Mouse (Mus musculus) regulatory T cell (primary cell): ENCODE measurements around the gene Tex50.
"Not testable (repeated sequence)": the region's sequence is repeated elsewhere in the genome, so short reads cannot be mapped to it uniquely, and the experiment has no call there.

Experiments
- in situ Hi-C: fragments of 300-600 bp; cut with MboI, MseI; formaldehyde crosslinking; loops from one replicate; pipeline ENCODE4 v1.15.1; 2025; ENCODE audit warnings: high pct_unique_total_duplicates

The Tex50 gene

GRCm38 (mm10) chr1:161159214-161159613 is at the start of gene Tex50:
Tex50 (minus strand) TSS chr1:161159314.
- in situ Hi-C loops: no loop called here

- in situ Hi-C loops: loop anchor here (5.0 kb wide), 1 partner anchor 367 kb away; no protein-coding TSS in a partner anchor
Measured at GRCm38 (mm10) chr1:161199856-161200255, 40.7 kb upstream of the Tex50 start.

GRCm38 (mm10) chr1:161196364-161196763 is 37.2 kb upstream of the Tex50 start:
- in situ Hi-C loops: not testable (repeated sequence)

GRCm38 (mm10) chr1:161195541-161196351 is 36.6 kb upstream of the Tex50 start:
- in situ Hi-C loops: no loop called here

- in situ Hi-C loops: no loop called here
Measured at GRCm38 (mm10) chr1:161190253-161190910, 31.3 kb upstream of the Tex50 start.

GRCm38 (mm10) chr1:161185431-161185830 is 26.3 kb upstream of the Tex50 start:
- in situ Hi-C loops: no loop called here

- in situ Hi-C loops: no loop called here
Measured at GRCm38 (mm10) chr1:161183677-161184076, 24.6 kb upstream of the Tex50 start.

GRCm38 (mm10) chr1:161182386-161182785 is 23.3 kb upstream of the Tex50 start:
- in situ Hi-C loops: no loop called here

GRCm38 (mm10) chr1:161180674-161181073 is 21.6 kb upstream of the Tex50 start:
- in situ Hi-C loops: no loop called here

GRCm38 (mm10) chr1:161170651-161171050 is 11.5 kb upstream of the Tex50 start:
- in situ Hi-C loops: loop anchor here (5.0 kb wide), 1 partner anchor 118 kb away; no protein-coding TSS in a partner anchor

- in situ Hi-C loops: no loop called here
Measured at GRCm38 (mm10) chr1:161160266-161160665, 1.2 kb upstream of the Tex50 start.

- in situ Hi-C loops: no loop called here
Measured at GRCm38 (mm10) chr1:161156546-161156945, 2.6 kb downstream of the Tex50 start.

- in situ Hi-C loops: no loop called here
Measured at GRCm38 (mm10) chr1:161151098-161151497, 8.0 kb downstream of the Tex50 start.

- in situ Hi-C loops: no loop called here
Measured at GRCm38 (mm10) chr1:161147888-161148287, 11.2 kb downstream of the Tex50 start.

GRCm38 (mm10) chr1:161145611-161146010 is 13.5 kb downstream of the Tex50 start:
- in situ Hi-C loops: not testable (repeated sequence)

- in situ Hi-C loops: no loop called here
Measured at GRCm38 (mm10) chr1:161143216-161143615, 15.9 kb downstream of the Tex50 start.

GRCm38 (mm10) chr1:161142531-161143159 is 16.5 kb downstream of the Tex50 start, which contains the start of gene Ankrd45:
Ankrd45 (plus strand) TSS chr1:161142691.
- in situ Hi-C loops: no loop called here

GRCm38 (mm10) chr1:161140026-161140762 is 18.9 kb downstream of the Tex50 start:
- in situ Hi-C loops: no loop called here

GRCm38 (mm10) chr1:161139496-161139895 is 19.6 kb downstream of the Tex50 start:
- in situ Hi-C loops: no loop called here

GRCm38 (mm10) chr1:161130726-161131664 is 28.1 kb downstream of the Tex50 start, which contains the start of gene Klhl20:
Klhl20 (minus strand) TSS chr1:161131511.
- in situ Hi-C loops: no loop called here
